Mouse (Mus musculus): ENCODE measurements around the gene Dag1.

GRCm38 (mm10) chr9:108185786-108186185 lies 78.0 kb downstream of the Dag1 start:
- TF ChIP-seq CTCF (IDR thresholded peaks at IDR 0.05; ENCODE audit: borderline replicate concordance, insufficient read depth, low read length) (no peak), POLR2A (IDR thresholded peaks at IDR 0.05; ENCODE audit: low read depth, low read length) (no peak)
